Mouse (Mus musculus): ENCODE data around the gene Myzap. TPM values are rescaled to one million over a fixed set of nuclear protein-coding genes. Genes with fewer than 3 reads are reported as not detected.

Gene Myzap
- polyA plus RNA-seq, 1 experiment from 2014 or later = 2.4 TPM

GRCm38 (mm10) chr9:71540739-71541138 lies 51.4 kb downstream of the Myzap start:
- Histone ChIP-seq H3K27me3 (ENCODE audit: control insufficient read depth, insufficient read depth, low read length) (no peaks in the 10 kb centered on the region), H3K9me3 (ENCODE audit: control insufficient read depth, low read length) (no peaks in the 10 kb centered on the region), H3K27ac (ENCODE audit: low read depth, low read length) (no peak overlapping the region), H3K9ac (replicated peaks; ENCODE audit: low read depth, low read length) (no peak overlapping the region), H3K4me2 (ENCODE audit: low read depth, low read length) (no peak overlapping the region), H3K4me1 (ENCODE audit: control insufficient read depth, insufficient read depth, low read length) (no peaks in the 10 kb centered on the region), H3K4me3 (ENCODE audit: low read depth, low read length) (no peak overlapping the region), H3K36me3 (ENCODE audit: control insufficient read depth, insufficient read depth, low read length) (no peaks in the 10 kb centered on the region)
- WGBS = 81% methylated on average over 3 of the region's 3 CpGs
- no peak for ATAC-seq (ENCODE audit: low read depth)

DNA sequence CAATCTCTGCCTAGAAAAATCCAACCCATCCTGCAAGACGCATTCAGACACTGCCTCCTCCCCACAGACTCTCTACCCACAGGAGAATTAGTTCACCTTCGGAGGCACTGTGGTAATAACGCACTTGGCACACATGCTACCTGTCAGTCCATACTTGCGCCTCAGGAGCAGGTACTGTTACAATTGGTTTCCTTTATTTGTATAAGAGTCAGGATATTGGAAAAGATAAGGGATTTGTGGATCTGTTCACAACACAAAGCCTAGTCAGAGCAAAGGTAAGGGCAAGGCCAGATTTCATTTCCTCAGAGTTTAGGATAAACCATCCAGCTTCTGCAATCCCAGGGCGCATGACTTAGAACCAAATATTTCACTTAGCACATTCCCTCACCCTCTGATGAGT lies 56.4 kb downstream of the Myzap start:
- ATAC-seq (ENCODE audit: low read depth) = no peak
- Histone ChIP-seq H3K4me3 (ENCODE audit: low read depth, low read length) (no peak overlapping the region), H3K27ac (ENCODE audit: low read depth, low read length) (no peak overlapping the region), H3K9me3 (ENCODE audit: control insufficient read depth, low read length) (no peaks in the 10 kb centered on the region), H3K9ac (replicated peaks; ENCODE audit: low read depth, low read length) (no peak overlapping the region), H3K27me3 (ENCODE audit: control insufficient read depth, insufficient read depth, low read length) (no peaks in the 10 kb centered on the region), H3K36me3 (ENCODE audit: control insufficient read depth, insufficient read depth, low read length) (no peaks in the 10 kb centered on the region), H3K4me1 (ENCODE audit: control insufficient read depth, insufficient read depth, low read length) (no peaks in the 10 kb centered on the region), H3K4me2 (ENCODE audit: low read depth, low read length) (no peak overlapping the region)
- WGBS = 90% methylated on average over 5 of the region's 5 CpGs

- Histone ChIP-seq H3K36me3 (ENCODE audit: control insufficient read depth, insufficient read depth, low read length) (no peaks in the 10 kb centered on the region), H3K27ac (ENCODE audit: low read depth, low read length) (no peak overlapping the region), H3K4me1 (ENCODE audit: control insufficient read depth, insufficient read depth, low read length) (no peaks in the 10 kb centered on the region), H3K4me2 (ENCODE audit: low read depth, low read length) (no peak overlapping the region), H3K27me3 (ENCODE audit: control insufficient read depth, insufficient read depth, low read length) (no peaks in the 10 kb centered on the region), H3K4me3 (ENCODE audit: low read depth, low read length) (no peak overlapping the region), H3K9me3 (ENCODE audit: control insufficient read depth, low read length) (no peaks in the 10 kb centered on the region), H3K9ac (replicated peaks; ENCODE audit: low read depth, low read length) (no peak overlapping the region)
- no peak for ATAC-seq (ENCODE audit: low read depth)
- WGBS = 90% methylated on average over 2 of the region's 2 CpGs
Measured at GRCm38 (mm10) chr9:71535036-71535435, 57.1 kb downstream of the Myzap start.

GRCm38 (mm10) chr9:71529960-71530359 lies 62.2 kb downstream of the Myzap start:
- no peak overlapping the region for H3K27ac ChIP-seq (ENCODE audit: low read depth, low read length)
- no peaks in the 10 kb centered on the region for H3K9me3 ChIP-seq (ENCODE audit: control insufficient read depth, low read length)
- no peak overlapping the region for H3K4me2 ChIP-seq (ENCODE audit: low read depth, low read length)
- no peak overlapping the region for H3K9ac ChIP-seq (replicated peaks; ENCODE audit: low read depth, low read length)
- H3K27me3 ChIP-seq (ENCODE audit: control insufficient read depth, insufficient read depth, low read length) = no peaks in the 10 kb centered on the region
- no peaks in the 10 kb centered on the region for H3K4me1 ChIP-seq (ENCODE audit: control insufficient read depth, insufficient read depth, low read length)
- no peak overlapping the region for H3K4me3 ChIP-seq (ENCODE audit: low read depth, low read length)
- 66% methylated on average over 2 of the region's 2 CpGs for WGBS
- no peaks in the 10 kb centered on the region for H3K36me3 ChIP-seq (ENCODE audit: control insufficient read depth, insufficient read depth, low read length)
- ATAC-seq (ENCODE audit: low read depth) = no peak

- ATAC-seq (ENCODE audit: low read depth) = no peak
- WGBS = 18% methylated on average over 9 of the region's 9 CpGs
Measured at GRCm38 (mm10) chr9:71527438-71527837, 64.7 kb downstream of the Myzap start.

GRCm38 (mm10) chr9:71523901-71524300 lies 68.3 kb downstream of the Myzap start:
- Histone ChIP-seq H3K36me3 (ENCODE audit: control insufficient read depth, insufficient read depth, low read length) (no peaks in the 10 kb centered on the region), H3K4me1 (ENCODE audit: control insufficient read depth, insufficient read depth, low read length) (no peaks in the 10 kb centered on the region), H3K9ac (replicated peaks; ENCODE audit: low read depth, low read length) (no peak overlapping the region), H3K9me3 (ENCODE audit: control insufficient read depth, low read length) (no peaks in the 10 kb centered on the region), H3K27ac (ENCODE audit: low read depth, low read length) (no peak overlapping the region), H3K4me2 (ENCODE audit: low read depth, low read length) (no peak overlapping the region), H3K4me3 (ENCODE audit: low read depth, low read length) (no peak overlapping the region), H3K27me3 (ENCODE audit: control insufficient read depth, insufficient read depth, low read length) (no peaks in the 10 kb centered on the region)
- ATAC-seq (ENCODE audit: low read depth) = no peak
- WGBS = 93% methylated on average over 4 of the region's 4 CpGs

More at GRCm38 (mm10) chr9:71527438-71527837, 64.7 kb downstream of the Myzap start:
- no peak overlapping the region for H3K9ac ChIP-seq (replicated peaks; ENCODE audit: low read depth, low read length)
- no peaks in the 10 kb centered on the region for H3K36me3 ChIP-seq (ENCODE audit: control insufficient read depth, insufficient read depth, low read length)
- H3K4me3 ChIP-seq (ENCODE audit: low read depth, low read length) = no peak overlapping the region
- H3K9me3 ChIP-seq (ENCODE audit: control insufficient read depth, low read length) = no peaks in the 10 kb centered on the region
- H3K4me2 ChIP-seq (ENCODE audit: low read depth, low read length) = no peak overlapping the region
- no peaks in the 10 kb centered on the region for H3K4me1 ChIP-seq (ENCODE audit: control insufficient read depth, insufficient read depth, low read length)
- no peak overlapping the region for H3K27ac ChIP-seq (ENCODE audit: low read depth, low read length)
- no peaks in the 10 kb centered on the region for H3K27me3 ChIP-seq (ENCODE audit: control insufficient read depth, insufficient read depth, low read length)

DNA sequence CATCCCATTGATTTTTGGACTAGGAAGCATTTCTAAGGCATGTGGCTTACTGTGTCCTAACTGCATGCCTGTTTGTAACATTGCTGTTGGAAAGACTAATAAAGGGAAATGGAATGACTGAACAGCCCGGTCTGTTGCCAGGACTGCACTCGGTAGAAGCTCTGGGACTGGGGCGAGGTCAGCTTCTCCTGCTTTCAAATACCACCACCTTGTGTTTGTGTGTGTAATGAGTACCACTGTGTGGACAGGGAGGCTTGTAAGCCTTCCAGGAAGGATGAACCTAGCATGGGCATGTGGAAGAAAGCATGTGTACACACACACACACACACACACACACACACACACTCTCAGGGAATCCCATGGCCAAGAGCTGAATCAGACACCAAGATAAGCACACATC lies 72.3 kb downstream of the Myzap start:
- 61% methylated on average over 3 of the region's 3 CpGs for WGBS
- Histone ChIP-seq H3K4me3 (ENCODE audit: low read depth, low read length) (no peak overlapping the region), H3K27ac (ENCODE audit: low read depth, low read length) (no peak overlapping the region), H3K36me3 (ENCODE audit: control insufficient read depth, insufficient read depth, low read length) (no peaks in the 10 kb centered on the region), H3K9me3 (ENCODE audit: control insufficient read depth, low read length) (no peaks in the 10 kb centered on the region), H3K4me1 (ENCODE audit: control insufficient read depth, insufficient read depth, low read length) (no peaks in the 10 kb centered on the region), H3K4me2 (ENCODE audit: low read depth, low read length) (no peak overlapping the region), H3K27me3 (ENCODE audit: control insufficient read depth, insufficient read depth, low read length) (no peaks in the 10 kb centered on the region), H3K9ac (replicated peaks; ENCODE audit: low read depth, low read length) (no peak overlapping the region)
- ATAC-seq (ENCODE audit: low read depth) = no peak

DNA sequence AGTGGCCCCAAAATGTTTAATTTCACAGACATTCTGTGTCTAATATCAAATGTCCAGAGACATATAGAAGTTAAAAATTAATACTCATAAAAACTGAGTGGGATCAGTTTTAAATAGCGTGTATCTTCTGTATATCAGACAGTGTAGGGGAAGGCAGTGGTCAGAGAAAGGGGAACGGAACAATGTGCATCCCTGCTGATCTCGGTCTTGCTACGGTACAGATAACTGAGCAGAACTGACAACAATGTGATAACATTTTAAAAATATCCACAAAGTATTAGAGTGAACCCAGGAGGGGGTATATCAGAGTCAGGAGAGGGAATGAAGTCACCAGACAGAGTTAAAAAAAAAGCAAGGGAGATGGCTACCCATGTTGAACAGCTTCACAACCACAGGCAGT lies 74.7 kb downstream of the Myzap start:
- Histone ChIP-seq H3K4me2 (ENCODE audit: low read depth, low read length) (no peak overlapping the region), H3K4me3 (ENCODE audit: low read depth, low read length) (no peak overlapping the region), H3K36me3 (ENCODE audit: control insufficient read depth, insufficient read depth, low read length) (no peaks in the 10 kb centered on the region), H3K9ac (replicated peaks; ENCODE audit: low read depth, low read length) (no peak overlapping the region), H3K27me3 (ENCODE audit: control insufficient read depth, insufficient read depth, low read length) (no peaks in the 10 kb centered on the region), H3K9me3 (ENCODE audit: control insufficient read depth, low read length) (no peaks in the 10 kb centered on the region), H3K4me1 (ENCODE audit: control insufficient read depth, insufficient read depth, low read length) (no peaks in the 10 kb centered on the region), H3K27ac (ENCODE audit: low read depth, low read length) (no peak overlapping the region)
- ATAC-seq (ENCODE audit: low read depth) = no peak
- WGBS = 89% methylated on average over 4 of the region's 4 CpGs

DNA sequence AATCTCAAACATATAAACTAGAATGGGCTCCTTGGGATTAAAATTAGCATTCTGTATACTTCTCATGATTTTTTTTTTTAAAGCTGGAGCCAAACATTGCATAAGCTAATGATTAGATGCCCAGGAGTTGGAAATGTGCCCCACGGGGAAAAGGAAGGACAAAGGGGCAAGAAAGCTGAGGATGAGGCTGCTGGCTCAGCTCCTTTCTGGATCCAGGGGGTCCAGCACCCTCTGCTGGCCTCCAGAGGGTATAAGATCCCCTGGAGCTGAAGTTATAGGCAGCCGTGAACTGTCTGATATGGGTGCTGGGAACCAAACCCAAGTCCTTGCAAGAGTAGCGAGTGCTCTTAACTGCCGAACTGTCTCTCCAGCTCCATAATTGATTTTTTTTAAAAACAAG lies 76.3 kb downstream of the Myzap start:
- Histone ChIP-seq H3K27me3 (ENCODE audit: control insufficient read depth, insufficient read depth, low read length) (no peaks in the 10 kb centered on the region), H3K4me2 (ENCODE audit: low read depth, low read length) (no peak overlapping the region), H3K27ac (ENCODE audit: low read depth, low read length) (no peak overlapping the region), H3K4me3 (ENCODE audit: low read depth, low read length) (no peak overlapping the region), H3K9me3 (ENCODE audit: control insufficient read depth, low read length) (no peaks in the 10 kb centered on the region), H3K4me1 (ENCODE audit: control insufficient read depth, insufficient read depth, low read length) (no peaks in the 10 kb centered on the region), H3K9ac (replicated peaks; ENCODE audit: low read depth, low read length) (no peak overlapping the region), H3K36me3 (ENCODE audit: control insufficient read depth, insufficient read depth, low read length) (no peaks in the 10 kb centered on the region)
- ATAC-seq (ENCODE audit: low read depth) = no peak
- 92% methylated on average over 4 of the region's 4 CpGs for WGBS

- no peak overlapping the region for H3K4me3 ChIP-seq (ENCODE audit: low read depth, low read length)
- no peak overlapping the region for H3K9ac ChIP-seq (replicated peaks; ENCODE audit: low read depth, low read length)
- H3K4me1 ChIP-seq (ENCODE audit: control insufficient read depth, insufficient read depth, low read length) = no peaks in the 10 kb centered on the region
- ATAC-seq (ENCODE audit: low read depth) = no peak
- H3K36me3 ChIP-seq (ENCODE audit: control insufficient read depth, insufficient read depth, low read length) = no peaks in the 10 kb centered on the region
- H3K9me3 ChIP-seq (ENCODE audit: control insufficient read depth, low read length) = no peaks in the 10 kb centered on the region
- H3K4me2 ChIP-seq (ENCODE audit: low read depth, low read length) = no peak overlapping the region
- 67% methylated on average over 4 of the region's 4 CpGs for WGBS
- no peak overlapping the region for H3K27ac ChIP-seq (ENCODE audit: low read depth, low read length)
- no peaks in the 10 kb centered on the region for H3K27me3 ChIP-seq (ENCODE audit: control insufficient read depth, insufficient read depth, low read length)
Measured at GRCm38 (mm10) chr9:71513566-71513965, 78.6 kb downstream of the Myzap start.

Measured in neural tube, embryonic 14.5 days (tissue).